Mouse (Mus musculus): Measurements from ENCODE around the gene Stx1b.

The Stx1b gene

DNA sequence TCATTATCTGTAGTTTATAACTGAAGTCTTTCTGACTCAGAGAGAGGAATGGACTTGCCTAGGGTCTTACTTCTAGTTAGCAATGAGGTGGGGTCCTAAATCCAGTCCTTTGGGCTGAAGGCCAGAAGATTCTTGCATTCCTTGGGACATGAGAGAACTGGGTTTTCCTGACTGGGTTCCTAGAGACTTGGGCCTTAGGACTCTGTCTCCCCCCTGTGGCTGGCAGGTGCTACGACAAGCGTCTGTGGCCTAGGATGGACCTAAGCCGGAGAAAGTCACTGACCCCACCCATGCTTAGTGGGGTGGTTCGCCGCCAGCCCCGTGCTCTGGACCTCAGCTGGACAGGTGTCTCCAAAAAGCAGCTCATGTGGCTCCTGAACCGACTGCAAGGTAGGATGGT lies 63.3 kb downstream of the Stx1b start:
- in situ Hi-C loops (cut with MboI; ENCODE audit: unreplicated experiment in 2 of 2): no loop called here

DNA sequence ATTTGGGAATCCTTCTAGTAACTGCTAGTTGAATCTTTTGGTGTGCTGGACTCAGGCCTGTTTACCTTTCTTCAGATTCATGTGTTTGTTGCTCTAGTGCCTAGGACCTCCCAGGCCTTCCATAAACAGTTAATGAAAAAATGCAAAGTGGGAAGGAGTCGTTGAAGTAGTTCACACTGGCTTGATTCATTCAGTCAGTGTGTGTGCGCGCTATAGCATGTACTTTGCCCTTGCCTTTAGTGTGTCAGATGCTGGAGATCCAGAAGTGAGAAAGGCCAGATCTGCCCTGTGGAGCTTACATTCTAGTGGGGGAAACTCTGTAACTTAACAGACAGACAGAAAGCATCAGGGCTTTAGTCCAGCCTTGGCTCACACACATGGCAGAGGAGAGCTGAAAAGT lies 63.9 kb downstream of the Stx1b start:
- in situ Hi-C loops (cut with MboI; ENCODE audit: unreplicated experiment in 2 of 2): no loop called here

DNA sequence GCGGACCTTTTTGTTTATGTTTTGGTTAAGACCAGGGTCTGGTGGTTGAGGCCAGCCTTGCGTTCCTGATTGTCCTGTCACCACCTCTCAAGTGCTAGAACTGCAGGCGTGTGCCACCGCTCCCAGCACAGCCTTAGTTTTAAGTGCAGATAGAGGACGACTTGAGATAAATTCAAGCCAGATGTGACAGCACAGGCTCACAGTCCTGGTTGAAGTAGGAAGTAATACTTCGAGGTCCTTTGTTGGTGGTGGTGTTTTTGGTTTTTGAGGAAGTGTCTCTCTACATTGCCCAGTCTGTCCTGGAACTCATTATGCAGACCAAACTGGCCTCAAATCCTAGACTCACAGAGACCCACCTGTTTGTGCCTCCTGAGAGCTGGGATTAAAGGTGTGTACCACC lies 64.6 kb downstream of the Stx1b start:
- in situ Hi-C loops (cut with MboI; ENCODE audit: unreplicated experiment in 2 of 2): no loop called here

All from v-Abl transformed pro-B cells (cell line).